Mouse (Mus musculus) hindbrain, embryonic 15.5 days (tissue): ENCODE measurements at regions not wholly inside any gene's neighbourhood (a gene's known extent, or its start where the extent isn't known, plus 50 kb on each side); places are given as distances from the start of the nearest gene placed in this dataset.

Source experiments
- ATAC-seq: fragments of 200-750 bp; cut with Nextera tagmentation; 2 replicates; pipeline ENCODE4 v1.8.0; 2017; ENCODE audit warnings: low read depth, moderate number of reproducible peaks, moderate TSS enrichment; ENCODE audit not compliant: low FRiP score
- H3K27ac ChIP-seq: fragments of 300-500 bp; sonication (generic); replicated peaks from 2 replicates; pipeline ENCODE4 v1.5.1; 2015; ENCODE audit warnings: mild to moderate bottlenecking, inconsistent platforms
- H3K27me3 ChIP-seq: fragments of 300-500 bp; sonication (generic); 2 replicates; pipeline ENCODE4 v1.6.1; 2015; ENCODE audit warnings: control low read depth, inconsistent platforms
- H3K36me3 ChIP-seq: fragments of 300-500 bp; sonication (generic); 2 replicates; pipeline ENCODE4 v1.6.1; 2015; ENCODE audit warnings: control low read depth, inconsistent platforms
- H3K4me1 ChIP-seq: fragments of 300-500 bp; sonication (generic); replicated peaks from 2 replicates; pipeline ENCODE4 v1.6.1; 2015; ENCODE audit warnings: control low read depth, inconsistent platforms
- H3K4me2 ChIP-seq: fragments of 300-500 bp; sonication (generic); 2 replicates; pipeline ENCODE4 v1.6.1; 2015; ENCODE audit warnings: moderate library complexity, mild to moderate bottlenecking, inconsistent platforms
- H3K4me3 ChIP-seq: fragments of 300-500 bp; sonication (generic); 2 replicates; pipeline ENCODE4 v1.5.1; 2015; ENCODE audit warnings: mild to moderate bottlenecking, inconsistent platforms
- H3K9ac ChIP-seq: fragments of 300-500 bp; sonication (generic); 2 replicates; pipeline ENCODE4 v1.6.1; 2015; ENCODE audit warnings: inconsistent platforms
- H3K9me3 ChIP-seq: fragments of 300-500 bp; sonication (generic); 2 replicates; pipeline ENCODE4 v1.6.1; 2016; ENCODE audit warnings: control low read depth, inconsistent platforms
- WGBS: fragments of 180-500 bp; shearing (Covaris S2); methylation state at CpG from one replicate; pipeline ENCODE4 v1.1.7; 2015; 5-methylcytosine and 5-hydroxymethylcytosine counted together

DNA sequence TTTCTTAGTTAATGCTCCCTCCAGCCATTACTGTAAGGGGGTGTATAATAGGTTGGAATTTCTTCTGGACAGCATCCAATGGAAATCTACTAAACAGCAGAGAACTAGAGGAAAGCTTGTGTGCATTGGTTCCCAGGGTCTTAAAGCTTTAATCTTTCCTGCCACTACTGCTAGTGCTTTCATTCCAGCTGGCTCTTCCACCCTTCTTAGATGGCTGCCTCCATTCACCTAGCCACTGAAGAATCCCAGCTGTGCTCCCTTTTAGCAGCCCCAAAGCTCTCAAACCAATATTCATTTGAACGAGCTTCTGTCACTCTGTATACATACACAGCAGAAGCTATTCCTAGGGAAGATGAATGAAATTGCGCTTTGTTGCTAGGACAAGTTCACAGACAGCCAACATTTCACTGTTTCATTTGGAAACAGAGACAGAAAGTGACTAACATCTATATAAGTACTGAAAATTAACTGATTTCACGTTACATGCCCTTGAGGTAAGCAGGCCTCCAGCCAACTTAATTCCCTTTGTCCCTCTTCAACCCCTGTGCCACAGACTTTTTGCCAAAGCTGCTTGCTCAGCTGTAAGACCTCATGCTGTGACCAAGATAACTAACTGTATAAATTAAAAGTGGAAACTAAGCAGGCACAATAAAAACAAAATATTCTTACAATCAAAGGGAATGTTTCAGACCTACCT, 388.3 kb downstream of the Gm1140 start:
- peak; percentile 59; the same call in 1 of the 2 replicates for ATAC-seq
- Histone ChIP-seq H3K27me3 (no peaks in the 10 kb centered on the region), H3K36me3 (no peaks in the 10 kb centered on the region), H3K9ac (no peak overlapping the region), H3K27ac (no peak overlapping the region), H3K4me2 (no peak overlapping the region), H3K9me3 (no peaks in the 10 kb centered on the region), H3K4me3 (no peak overlapping the region), H3K4me1 (no peaks in the 10 kb centered on the region)
- 38% methylated on average over 3 of the region's 3 CpGs for WGBS

DNA sequence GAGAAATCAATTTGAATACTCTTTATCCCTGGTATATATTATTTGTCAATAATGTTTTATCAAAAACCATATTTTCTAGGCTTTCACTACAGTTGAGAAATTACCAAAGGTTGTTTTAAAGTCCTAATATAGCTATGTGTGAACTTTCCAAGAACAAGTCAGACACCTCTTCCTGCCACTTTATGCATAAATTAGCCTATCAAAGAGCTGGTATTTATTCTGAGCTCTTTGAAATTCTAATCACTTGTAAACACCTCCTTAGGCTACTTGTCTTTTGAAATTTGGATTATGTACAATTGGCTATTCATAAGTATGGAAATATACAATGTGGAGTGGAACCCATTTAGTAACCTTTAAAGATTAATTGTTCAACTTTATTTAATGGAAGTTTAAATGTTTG, 409.5 kb downstream of the Gm1140 start:
- H3K4me2 ChIP-seq = no peak overlapping the region
- H3K9me3 ChIP-seq = no peaks in the 10 kb centered on the region
- H3K4me1 ChIP-seq = no peaks in the 10 kb centered on the region
- ATAC-seq = no peak
- H3K4me3 ChIP-seq = no peak overlapping the region
- H3K27ac ChIP-seq = no peak overlapping the region
- H3K36me3 ChIP-seq = no peaks in the 10 kb centered on the region
- no peak overlapping the region for H3K9ac ChIP-seq
- H3K27me3 ChIP-seq = no peaks in the 10 kb centered on the region

DNA sequence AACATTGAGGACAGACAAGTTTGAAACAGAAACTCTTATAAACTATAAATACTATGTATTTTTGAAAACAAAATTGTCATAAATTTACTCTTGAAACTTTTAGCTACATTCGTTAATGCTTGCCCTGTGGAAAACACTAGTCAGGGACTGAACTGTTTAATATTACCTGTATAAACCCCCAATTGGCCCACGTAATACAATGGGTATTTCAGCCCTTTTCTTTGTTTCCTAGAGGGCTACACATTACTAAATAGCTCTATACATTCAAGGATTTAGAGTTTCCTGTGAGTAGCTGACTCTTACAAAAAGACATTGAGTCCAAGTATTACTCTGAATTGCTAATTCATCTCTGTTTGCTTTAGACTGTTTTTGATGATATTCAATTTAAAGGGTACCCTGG, 409.9 kb downstream of the Gm1140 start:
- no peak for ATAC-seq
- Histone ChIP-seq H3K36me3 (no peaks in the 10 kb centered on the region), H3K4me1 (no peaks in the 10 kb centered on the region), H3K9ac (no peak overlapping the region), H3K9me3 (no peaks in the 10 kb centered on the region), H3K27ac (no peak overlapping the region), H3K27me3 (no peaks in the 10 kb centered on the region), H3K4me3 (no peak overlapping the region), H3K4me2 (no peak overlapping the region)
- WGBS = 62% methylated on average over 2 of the region's 2 CpGs

DNA sequence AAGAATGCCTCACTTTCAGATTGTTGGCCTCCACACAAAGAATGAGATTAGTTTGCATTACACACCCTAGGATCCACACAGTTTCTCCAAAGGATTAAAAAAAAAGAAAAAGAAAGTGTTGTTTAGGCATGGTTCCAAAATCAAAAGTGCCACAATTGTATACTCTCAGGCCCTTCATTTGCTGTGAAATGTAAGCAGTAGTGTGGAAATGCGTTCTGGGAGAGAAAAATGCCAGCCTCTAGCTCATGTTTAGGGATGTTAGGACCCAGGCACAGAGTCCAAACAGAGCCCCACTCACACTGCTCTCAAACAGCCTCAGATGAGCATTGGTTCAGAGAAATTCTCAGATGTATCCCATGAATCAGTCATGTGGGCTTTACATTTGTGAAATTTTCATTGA, 410.4 kb downstream of the Gm1140 start:
- no peak for ATAC-seq
- Histone ChIP-seq H3K27ac (no peak overlapping the region), H3K4me2 (no peak overlapping the region), H3K9ac (no peak overlapping the region), H3K36me3 (no peaks in the 10 kb centered on the region), H3K9me3 (no peaks in the 10 kb centered on the region), H3K4me3 (no peak overlapping the region), H3K27me3 (no peaks in the 10 kb centered on the region), H3K4me1 (no peaks in the 10 kb centered on the region)
- 29% methylated on average over 1 of the region's 1 CpGs for WGBS

DNA sequence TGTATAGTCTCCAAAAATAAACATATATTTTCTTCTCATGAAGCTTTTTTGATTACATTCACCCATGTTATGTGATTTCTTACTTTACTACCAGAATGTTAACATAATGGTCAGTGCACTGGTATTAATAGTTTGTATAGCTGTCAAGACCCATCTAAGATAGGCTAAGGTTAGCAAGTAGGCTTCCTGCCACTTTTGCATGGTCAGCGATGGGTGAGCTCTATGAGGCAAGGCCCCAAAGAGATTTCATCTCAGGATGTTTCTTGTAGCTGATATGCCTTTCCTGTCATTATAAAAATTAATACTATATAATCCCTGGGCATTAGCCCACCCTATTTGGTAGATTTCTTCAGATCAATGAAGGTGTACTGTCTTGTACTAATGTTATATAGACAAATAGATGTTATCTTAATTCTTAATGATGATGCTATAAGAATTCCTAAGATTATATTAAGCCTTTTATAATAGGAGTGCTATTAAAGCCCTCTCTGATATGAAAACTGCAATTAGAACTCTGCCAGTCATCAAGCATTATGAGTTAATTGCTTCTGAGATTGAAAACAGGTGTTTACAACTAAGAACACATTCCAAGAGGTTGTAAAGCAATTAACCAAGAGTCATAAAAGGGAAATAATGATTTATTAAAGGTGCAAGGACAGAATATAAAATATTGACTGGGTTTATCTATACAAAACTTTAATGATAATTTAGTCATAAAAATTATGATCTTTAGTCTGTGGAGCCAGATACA, 454.6 kb downstream of the Gm1140 start:
- Histone ChIP-seq H3K9ac (no peak overlapping the region), H3K4me3 (no peak overlapping the region), H3K36me3 (no peaks in the 10 kb centered on the region), H3K27me3 (no peaks in the 10 kb centered on the region), H3K9me3 (no peaks in the 10 kb centered on the region), H3K4me1 (no peaks in the 10 kb centered on the region), H3K27ac (no peak overlapping the region), H3K4me2 (no peak overlapping the region)
- ATAC-seq = no peak
- 72% methylated on average over 1 of the region's 1 CpGs for WGBS

DNA sequence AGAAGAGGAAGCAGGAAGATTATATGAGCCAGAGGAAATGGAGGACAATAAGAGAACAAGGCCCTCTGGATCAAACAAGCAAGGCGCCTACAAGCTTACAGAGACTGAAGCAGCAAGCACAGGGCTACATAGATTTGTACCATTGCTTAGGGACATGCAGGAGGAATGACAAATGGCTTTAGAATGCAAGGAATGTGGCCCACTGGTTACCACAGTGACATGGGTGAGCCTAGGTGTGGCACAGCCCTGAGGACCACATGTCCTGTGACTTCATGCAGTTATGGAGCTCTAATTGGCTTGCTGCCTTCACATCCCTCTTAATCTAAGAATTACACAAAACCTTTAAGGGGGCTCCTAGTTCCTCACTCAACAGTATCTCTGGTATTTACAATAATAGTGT, 483.1 kb downstream of the Gm1140 start:
- no peak overlapping the region for H3K4me3 ChIP-seq
- no peaks in the 10 kb centered on the region for H3K4me1 ChIP-seq
- no peaks in the 10 kb centered on the region for H3K36me3 ChIP-seq
- ATAC-seq = no peak
- no peak overlapping the region for H3K4me2 ChIP-seq
- H3K9me3 ChIP-seq = no peaks in the 10 kb centered on the region
- 96% methylated on average over 1 of the region's 1 CpGs for WGBS
- no peak overlapping the region for H3K9ac ChIP-seq
- H3K27me3 ChIP-seq = no peaks in the 10 kb centered on the region
- H3K27ac ChIP-seq = no peak overlapping the region
